Mouse (Mus musculus) left cerebral cortex, adult 11 months (tissue): ENCODE data around the gene Scgb1b2.

Experiments
- DNase-seq: peaks from one replicate; pipeline ENCODE4 v3.0.0; 2022; ENCODE audit warnings: low spot score

Gene Scgb1b2

DNA sequence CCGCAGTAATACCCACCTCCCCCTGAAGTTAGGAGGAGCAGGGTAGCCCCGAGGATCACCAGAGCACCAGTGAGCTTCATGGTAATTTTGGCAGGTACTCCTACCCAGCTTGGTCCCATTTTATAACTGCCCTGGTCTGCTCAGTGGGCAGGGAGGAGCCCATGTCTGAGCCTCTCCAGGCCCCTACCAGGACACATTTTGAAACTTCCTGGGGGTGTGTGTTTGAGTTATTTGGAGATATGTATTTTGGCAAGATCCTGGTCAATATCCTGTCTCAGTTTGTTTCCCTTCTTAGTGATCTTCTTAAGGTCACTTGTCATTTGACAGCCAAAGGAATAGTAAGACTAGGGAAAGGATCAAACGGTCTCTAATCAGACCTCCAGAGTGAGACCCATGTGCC, at the start of gene Scgb1b2:
TSS of gene Scgb1b2 (minus strand) at position 101 of the 400 bp plus-strand sequence.
- no peak for DNase-seq

DNA sequence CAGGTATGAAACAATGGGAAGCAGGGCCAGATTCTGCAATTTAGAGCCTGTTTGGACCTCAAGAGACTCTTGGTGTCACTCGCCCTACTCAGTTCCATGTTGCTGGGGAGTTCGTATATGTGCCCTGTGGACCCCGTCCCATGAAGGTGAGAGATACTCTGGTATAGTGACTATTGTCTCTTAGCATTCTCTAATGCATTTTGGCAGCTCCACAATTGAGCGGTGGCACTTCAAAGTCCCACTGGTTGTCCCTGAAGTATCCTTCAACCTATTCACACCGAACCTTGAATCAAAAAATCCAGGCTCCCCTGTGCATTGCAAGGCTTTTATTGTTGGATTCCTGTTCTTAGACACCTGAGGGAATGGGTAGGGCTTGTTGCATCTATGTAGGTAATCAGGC, 1.4 kb downstream of the Scgb1b2 start, which contains the start of gene Scgb2b2:
TSS of gene Scgb2b2 (plus strand) at position 301 of the 400 bp plus-strand sequence.
- DNase-seq = no peak
